Mouse (Mus musculus): Measurements from ENCODE around the gene Nkain4. TPM values are rescaled to one million over a fixed set of nuclear protein-coding genes. Genes with fewer than 3 reads are reported as not detected.

Nkain4 gene
- total and polyA plus RNA-seq, 3 experiments: not detected

GRCm38 (mm10) chr2:180966092-180966882 lies 11.8 kb upstream of the Nkain4 start (continued):
- TF ChIP-seq USF2 (IDR thresholded peaks at IDR 0.05; ENCODE audit: borderline replicate concordance in 1 of 2, insufficient read depth in 1 of 2, low read depth in 1 of 2, low read length in 2 of 2) (no peak), EP300 (IDR thresholded peaks at IDR 0.05; ENCODE audit: low read depth in 1 of 2, low read length in 2 of 2) (no peak), ZMIZ1 (IDR thresholded peaks at IDR 0.05; ENCODE audit: low read depth, low read length) (0 out of 2 replicates have a peak, but pooled peaks have one; percentile 23), SMC3 (IDR thresholded peaks at IDR 0.05; ENCODE audit: low read depth, low read length) (peak; percentile 28), GATA1 (IDR thresholded peaks at IDR 0.05; ENCODE audit: low read depth, low read length) (no peak)

GRCm38 (mm10) chr2:180963956-180964355 lies 9.5 kb upstream of the Nkain4 start:
- no peaks in the 10 kb centered on the region for H3K9me3 ChIP-seq (replicated peaks; ENCODE audit: insufficient read depth, low read length)
- no peak overlapping the region for H3K27ac ChIP-seq (ENCODE audit: control insufficient read depth, low read depth, low read length)
- peaks cover 16% of the 10 kb centered on the region for H3K79me2 ChIP-seq (ENCODE audit: control insufficient read depth, insufficient read depth, low read length, poor library complexity)
- H3K4me3 ChIP-seq (ENCODE audit: control insufficient read depth in 1 of 2, insufficient read depth in 1 of 2, low read depth in 2 of 2, low read length in 2 of 2): no peak overlapping the region
- peaks cover 0 to 11% of the 10 kb centered on the region in 2 experiments; a peak in 3 of 4 replicates for H3K36me3 ChIP-seq (ENCODE audit: control insufficient read depth in 1 of 2, insufficient read depth in 2 of 2, low read length in 2 of 2)
- peaks cover 1 to 4% of the 10 kb centered on the region in 2 experiments; a peak in 3 of 4 replicates for H3K27me3 ChIP-seq (ENCODE audit: control insufficient read depth in 1 of 2, insufficient read depth in 2 of 2, low read length in 2 of 2)
- peaks cover 2 to 7% of the 10 kb centered on the region in 2 experiments; a peak in 2 of 4 replicates for H3K4me1 ChIP-seq (ENCODE audit: control insufficient read depth in 1 of 2, insufficient read depth in 2 of 2, low read length in 2 of 2)
- TF ChIP-seq RAD21 (IDR thresholded peaks at IDR 0.05; ENCODE audit: low read depth, low read length): peak; percentile 46
- TF ChIP-seq CTCF (IDR thresholded peaks at IDR 0.05 in 2 of 3, conservative IDR thresholded peaks at IDR 0.05 in 1 of 3; ENCODE audit: control insufficient read depth in 1 of 3, insufficient read depth in 1 of 3, low read depth in 2 of 3, low read length in 3 of 3, poor library complexity in 1 of 3, severe bottlenecking in 1 of 3): peak; percentile 83 to 95 (median 87)
- TF ChIP-seq MEF2A (IDR thresholded peaks at IDR 0.05; ENCODE audit: extremely low read depth, insufficient replicate concordance, low read depth, low read length, poor library complexity, severe bottlenecking): no peak
- peak; percentile 34; the same call in 1 of the 2 replicates for TF ChIP-seq GATA1 (IDR thresholded peaks at IDR 0.05; ENCODE audit: low read depth, low read length)
- TF ChIP-seq SMC3 (IDR thresholded peaks at IDR 0.05; ENCODE audit: low read depth, low read length): peak; percentile 68
- 0 out of 2 replicates have a peak overlapping the region, but pooled peaks have one; percentile 17 for H3K9ac ChIP-seq (ENCODE audit: control insufficient read depth, low read depth, low read length, poor library complexity, severe bottlenecking)
- peak; percentile 76 for DNase-seq (ENCODE audit: low read depth, low spot score)

GRCm38 (mm10) chr2:180962616-180963308 lies 8.3 kb upstream of the Nkain4 start:
- Histone ChIP-seq H3K9me3 (replicated peaks; ENCODE audit: insufficient read depth, low read length) (no peaks in the 10 kb centered on the region), H3K79me2 (ENCODE audit: control insufficient read depth, insufficient read depth, low read length, poor library complexity) (peaks cover 7% of the 10 kb centered on the region), H3K9ac (ENCODE audit: control insufficient read depth, low read depth, low read length, poor library complexity, severe bottlenecking) (no peak overlapping the region), H3K27me3 (ENCODE audit: control insufficient read depth in 1 of 2, insufficient read depth in 2 of 2, low read length in 2 of 2) (peaks cover 3 to 4% of the 10 kb centered on the region in 2 experiments; a peak in 3 of 4 replicates), H3K27ac (ENCODE audit: control insufficient read depth, low read depth, low read length) (no peak overlapping the region), H3K36me3 (ENCODE audit: control insufficient read depth in 1 of 2, insufficient read depth in 2 of 2, low read length in 2 of 2) (peaks cover 0 to 9% of the 10 kb centered on the region in 2 experiments; a peak in 1 of 4 replicates), H3K4me3 (ENCODE audit: control insufficient read depth in 1 of 2, insufficient read depth in 1 of 2, low read depth in 2 of 2, low read length in 2 of 2) (no peak overlapping the region), H3K4me1 (ENCODE audit: control insufficient read depth in 1 of 2, insufficient read depth in 2 of 2, low read length in 2 of 2) (peaks cover 0 to 7% of the 10 kb centered on the region in 2 experiments; a peak in 1 of 4 replicates)
- DNase-seq (ENCODE audit: low read depth, low spot score): no peak
- TF ChIP-seq GATA1 (IDR thresholded peaks at IDR 0.05; ENCODE audit: low read depth, low read length): 0 out of 2 replicates have a peak, but pooled peaks have one; percentile 25
- TF ChIP-seq MYC (IDR thresholded peaks at IDR 0.05; ENCODE audit: low read depth, low read length): no peak
- peak; percentile 30; the same call in 1 of the 2 replicates for TF ChIP-seq BHLHE40 (IDR thresholded peaks at IDR 0.05; ENCODE audit: borderline replicate concordance, low read depth, low read length)
- peak; percentile 56; the same call in 1 of the 2 replicates for TF ChIP-seq RCOR1 (IDR thresholded peaks at IDR 0.05; ENCODE audit: low read depth, low read length)
- TF ChIP-seq MAX (IDR thresholded peaks at IDR 0.05; ENCODE audit: low read length): no peak
- TF ChIP-seq SIN3A (IDR thresholded peaks at IDR 0.05; ENCODE audit: low read length): no peak
- no peak for TF ChIP-seq TBP (IDR thresholded peaks at IDR 0.05; ENCODE audit: low read depth, low read length)

All from MEL (cell line).